ENCODE assay signal across 20 mouse cellular contexts in the genomic region with DNA sequence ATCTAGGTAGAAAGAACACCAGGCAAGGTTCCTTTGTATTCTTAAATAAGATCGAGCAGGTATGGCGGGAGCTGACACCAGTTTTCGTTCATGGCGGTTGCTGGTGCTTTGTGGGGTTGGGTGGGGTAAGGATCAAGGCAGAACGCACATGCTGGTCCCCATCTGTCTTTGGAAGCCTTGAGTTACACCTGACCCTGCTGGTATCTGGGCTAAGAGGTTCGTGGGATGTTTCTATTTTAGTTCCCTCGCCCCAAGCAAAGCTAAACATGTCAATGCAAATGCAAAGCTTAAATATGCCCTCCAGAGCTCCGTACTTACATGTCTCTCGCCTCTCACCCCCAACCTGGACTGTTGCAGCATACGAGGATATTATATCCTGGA.
"Had no signal": no experiment of that assay in that cellular context is flagged by ENCODE, and none has a peak within 500 bp of the region (broad histone marks: within the 10 kb centered on the region; RNA-seq: fewer than 3 reads in every experiment).

No protein-coding gene starts in this region.

- H3K36me3 ChIP-seq: limb, embryonic 12.5 days; limb, embryonic 15.5 days; midbrain, embryonic 12.5 days; midbrain, embryonic 15.5 days; neural tube, embryonic 13.5 days had no signal

- H3K27me3 ChIP-seq: limb, embryonic 12.5 days; limb, embryonic 15.5 days; midbrain, embryonic 12.5 days; midbrain, embryonic 15.5 days; neural tube, embryonic 13.5 days had no signal

- H3K9ac ChIP-seq: limb, embryonic 12.5 days; limb, embryonic 15.5 days; liver, embryonic 14.5 days; liver, postnatal 0 days; lung, embryonic 14.5 days; midbrain, embryonic 12.5 days; midbrain, embryonic 15.5 days; neural tube, embryonic 13.5 days had no signal

- H3K9me3 ChIP-seq: limb, embryonic 12.5 days; limb, embryonic 15.5 days; midbrain, embryonic 12.5 days; midbrain, embryonic 15.5 days; neural tube, embryonic 13.5 days had no signal

- H3K4me3 ChIP-seq: layer of hippocampus, adult 2 months; limb, embryonic 12.5 days; limb, embryonic 15.5 days; midbrain, embryonic 12.5 days; midbrain, embryonic 15.5 days; myocyte; neural tube, embryonic 13.5 days had no signal

- DNase-seq: layer of hippocampus, adult 9-11 months; left cerebral cortex, postnatal 4 days; liver, postnatal 0 days; lung, embryonic 14.5 days; retina, postnatal 1 day; right cerebral cortex, postnatal 25 days; thymus, adult 2 months; thymus, postnatal 14 days; thymus, postnatal 4 days had no signal

- H3K4me2 ChIP-seq: limb, embryonic 12.5 days; limb, embryonic 15.5 days; liver, embryonic 11.5 days; lung, embryonic 14.5 days; midbrain, embryonic 12.5 days; midbrain, embryonic 15.5 days; neural tube, embryonic 13.5 days had no signal

- H3K4me1 ChIP-seq: limb, embryonic 12.5 days; limb, embryonic 15.5 days; midbrain, embryonic 15.5 days had no signal

- ATAC-seq: liver, postnatal 0 days; lung, postnatal 0 days; midbrain, embryonic 15.5 days had no signal

- H3K27ac ChIP-seq: layer of hippocampus, adult 2 months; limb, embryonic 12.5 days; limb, embryonic 15.5 days; liver, embryonic 14.5 days; macrophage; midbrain, embryonic 12.5 days; midbrain, embryonic 15.5 days; neural tube, embryonic 13.5 days had no signal
